Comparison of ENCODE assay signal across 13 mouse cellular contexts in the genomic region with DNA sequence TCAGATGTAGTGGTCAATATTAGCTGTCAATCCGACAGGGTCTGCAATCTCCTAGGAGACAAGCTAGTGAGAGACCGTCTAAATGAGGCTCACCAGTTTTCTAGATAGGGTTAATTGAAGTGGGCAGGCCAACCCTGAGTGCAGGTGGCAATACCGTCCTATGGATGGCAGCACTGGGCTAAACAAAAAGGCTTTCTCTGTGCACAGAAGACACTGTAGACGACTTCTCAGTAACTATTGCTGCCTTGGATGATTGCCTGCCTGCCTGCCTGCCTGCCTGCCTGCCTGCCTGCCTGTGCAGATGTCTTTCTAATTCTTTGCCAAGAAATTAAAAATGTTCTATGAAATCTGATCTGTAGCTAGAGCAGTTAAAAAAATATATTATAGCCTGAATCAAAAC. TPM values are rescaled to one million over a fixed set of nuclear protein-coding genes. Genes with fewer than 3 reads are reported as not detected.
DNase-seq lines count a peak whose midpoint lies in the region; ATAC-seq lines count a peak whose summit lies in the region.
"Had no signal": no experiment of that assay in that cellular context is flagged by ENCODE, and none has a peak within 500 bp of the region (broad histone marks: within the 10 kb centered on the region; RNA-seq: fewer than 3 reads in every experiment).

No protein-coding gene starts in this region.

- H3K4me3 ChIP-seq in forebrain, embryonic 11.5 days (ENCODE audit: low read depth, low read length) = no peak overlapping the region
- H3K4me3 ChIP-seq in forebrain, embryonic 12.5 days (replicated peaks) = no peak overlapping the region
- H3K4me3 ChIP-seq in hindbrain, embryonic 12.5 days = no peak overlapping the region
- H3K4me3 ChIP-seq: liver, embryonic 13.5 days had no signal

- H3K9ac ChIP-seq in forebrain, embryonic 11.5 days (ENCODE audit: low read length) = no peak overlapping the region
- no peak overlapping the region for H3K9ac ChIP-seq in forebrain, embryonic 12.5 days
- no peak overlapping the region for H3K9ac ChIP-seq in hindbrain, embryonic 12.5 days
- H3K9ac ChIP-seq: liver, embryonic 13.5 days had no signal

- no peak overlapping the region for H3K4me2 ChIP-seq in forebrain, embryonic 11.5 days (ENCODE audit: low read depth, low read length, severe bottlenecking)
- H3K4me2 ChIP-seq in forebrain, embryonic 12.5 days = no peak overlapping the region
- H3K4me2 ChIP-seq in hindbrain, embryonic 12.5 days (replicated peaks) = no peak overlapping the region
- H3K4me2 ChIP-seq: liver, embryonic 13.5 days had no signal

- H3K4me1 ChIP-seq in forebrain, embryonic 11.5 days (replicated peaks; ENCODE audit: control insufficient read depth, insufficient read depth, low read length) = no peaks in the 10 kb centered on the region
- no peaks in the 10 kb centered on the region for H3K4me1 ChIP-seq in forebrain, embryonic 12.5 days
- H3K4me1 ChIP-seq in hindbrain, embryonic 12.5 days = no peaks in the 10 kb centered on the region
- H3K4me1 ChIP-seq: liver, embryonic 13.5 days had no signal

- H3K27ac ChIP-seq in forebrain, embryonic 11.5 days (ENCODE audit: low read depth, low read length) = no peak overlapping the region
- H3K27ac ChIP-seq in forebrain, embryonic 12.5 days = no peak overlapping the region
- no peak overlapping the region for H3K27ac ChIP-seq in hindbrain, embryonic 12.5 days
- H3K27ac ChIP-seq: liver, embryonic 13.5 days had no signal

- no peak for DNase-seq in forebrain, embryonic 11.5 days (ENCODE audit: low spot score)
- peak; percentile 26 for DNase-seq in right cerebral cortex, adult 18-20 months
- no peak for DNase-seq in right cerebral cortex, postnatal 36 days (ENCODE audit: low spot score in 2 of 2)
- DNase-seq in right cerebral cortex, postnatal 4 days = peak; percentile 34
- DNase-seq in kidney, postnatal 10 days = no peak
- DNase-seq: kidney, adult 18-20 months; liver, embryonic 13.5 days; midbrain, embryonic 14.5 days; thymus, adult 18-20 months had no signal

- 0 out of 2 replicates have a peak, but pooled peaks have one; percentile 42 for ATAC-seq in forebrain, embryonic 11.5 days (replicated peaks; ENCODE audit: low FRiP score)
- ATAC-seq in forebrain, embryonic 12.5 days (ENCODE audit: low FRiP score) = no peak
- peak; percentile 51; the same call in 1 of the 2 replicates for ATAC-seq in erythroid progenitor cell, adult 5-6 weeks (replicated peaks; ENCODE audit: low FRiP score, poor library complexity, severe bottlenecking)
- ATAC-seq in hindbrain, embryonic 12.5 days (ENCODE audit: low FRiP score) = no peak

- H3K27me3 ChIP-seq in forebrain, embryonic 11.5 days (ENCODE audit: control insufficient read depth, insufficient read depth, low read length) = no peaks in the 10 kb centered on the region
- H3K27me3 ChIP-seq in forebrain, embryonic 12.5 days = no peaks in the 10 kb centered on the region
- no peaks in the 10 kb centered on the region; the same call in 1 of the 2 replicates for H3K27me3 ChIP-seq in hindbrain, embryonic 12.5 days
- H3K27me3 ChIP-seq: liver, embryonic 13.5 days had no signal

- H3K9me3 ChIP-seq in forebrain, embryonic 11.5 days (ENCODE audit: control insufficient read depth, low read length) = no peaks in the 10 kb centered on the region
- H3K9me3 ChIP-seq in forebrain, embryonic 12.5 days = no peaks in the 10 kb centered on the region
- 0 out of 2 replicates have a peak, but pooled peaks cover 2% of the 10 kb centered on the region for H3K9me3 ChIP-seq in hindbrain, embryonic 12.5 days (replicated peaks)
- H3K9me3 ChIP-seq: G1E; liver, embryonic 13.5 days had no signal

- H3K36me3 ChIP-seq in forebrain, embryonic 11.5 days (ENCODE audit: control insufficient read depth, insufficient read depth, low read length) = no peaks in the 10 kb centered on the region
- H3K36me3 ChIP-seq in forebrain, embryonic 12.5 days (replicated peaks) = no peaks in the 10 kb centered on the region
- H3K36me3 ChIP-seq in hindbrain, embryonic 12.5 days = no peaks in the 10 kb centered on the region
- H3K36me3 ChIP-seq: G1E; liver, embryonic 13.5 days had no signal

- WGBS in forebrain, embryonic 11.5 days = 45% methylated on average over 4 of the region's 4 CpGs
- 44% methylated on average over 4 of the region's 4 CpGs for WGBS in forebrain, embryonic 12.5 days
- 52% methylated on average over 4 of the region's 4 CpGs for WGBS in hindbrain, embryonic 12.5 days

RNA-seq across cellular contexts. Expression of a gene that starts 1.9 kb away (rescaled TPM):
- 0.11 and 0.12 TPM in 2 replicates for polyA plus RNA-seq in forebrain, embryonic 11.5 days (2014; fragmentation: Nextera tagmentation; extraction: Ambion mirVana)
- polyA plus RNA-seq in forebrain, embryonic 12.5 days (2016; fragmentation: Nextera tagmentation; extraction: Ambion mirVana) = 0.38 TPM in 1 of 2 replicates, not detected in the other
- total RNA-seq in erythroid progenitor cell, adult 5-6 weeks (2015; ENCODE audit: low replicate concordance) = not detected in 2 replicates
- 3.0 TPM in 1 of 2 replicates, not detected in the other for total RNA-seq in erythroid progenitor cell, adult 5-6 weeks (2017; ENCODE audit: low replicate concordance)
- polyA plus RNA-seq in hindbrain, embryonic 12.5 days (2016; fragmentation: Nextera tagmentation; extraction: Ambion mirVana) = 0.25 TPM in 1 of 2 replicates, not detected in the other

Comparison
In these comparisons a context has a peak if more than half of its experiments do, and no peak if none do; other contexts are left out.
1. ATAC-seq: peak in forebrain, embryonic 11.5 days (single experiment) and erythroid progenitor cell, adult 5-6 weeks (single experiment); none in forebrain, embryonic 12.5 days (single experiment) and hindbrain, embryonic 12.5 days (single experiment).
2. DNase-seq: peak in right cerebral cortex, adult 18-20 months (single experiment) and right cerebral cortex, postnatal 4 days (single experiment); none in forebrain, embryonic 11.5 days (single experiment), right cerebral cortex, postnatal 36 days (0 of 2) and kidney, postnatal 10 days (single experiment).